14 mouse cellular contexts compared by ENCODE assay signal in genomic region chr17:12745761-12746160, GRCm38 (mm10). TPM values are rescaled to one million over a fixed set of nuclear protein-coding genes. Genes with fewer than 3 reads are reported as not detected.
DNase-seq lines count a peak whose midpoint lies in the region; ATAC-seq and TF ChIP-seq lines count a peak whose summit lies in the region.
"Had no signal": no experiment of that assay in that cellular context is flagged by ENCODE, and none has a peak within 500 bp of the region (broad histone marks: within the 10 kb centered on the region; RNA-seq: fewer than 3 reads in every experiment).

No protein-coding gene starts in this region.

- H3K27ac ChIP-seq in intestine, postnatal 0 days (ENCODE audit: low read depth, low read length) = peak overlapping the region; percentile 2; the same call in 1 of the 2 replicates
- no peak overlapping the region for H3K27ac ChIP-seq in intestine, embryonic 16.5 days (ENCODE audit: low read length)
- peak overlapping the region; percentile 30; the same call in 1 of the 2 replicates for H3K27ac ChIP-seq in liver, embryonic 16.5 days (ENCODE audit: low read length)
- H3K27ac ChIP-seq: hindbrain, embryonic 10.5 days; kidney, postnatal 0 days had no signal

- no peak for TF ChIP-seq CTCF in intestine, postnatal 0 days (IDR thresholded peaks at IDR 0.05; ENCODE audit: low read depth)

- WGBS in intestine, postnatal 0 days = 62% methylated on average over 4 of the region's 4 CpGs
- WGBS in intestine, embryonic 16.5 days = 76% methylated on average over 4 of the region's 4 CpGs
- 12% methylated on average over 4 of the region's 4 CpGs for WGBS in liver, embryonic 16.5 days (ENCODE audit: insufficient replicate concordance)

- H3K9me3 ChIP-seq in intestine, postnatal 0 days (ENCODE audit: control insufficient read depth) = no peaks in the 10 kb centered on the region
- H3K9me3 ChIP-seq in intestine, embryonic 16.5 days (ENCODE audit: control insufficient read depth, low read length) = peaks cover 19% of the 10 kb centered on the region
- H3K9me3 ChIP-seq in liver, embryonic 16.5 days (replicated peaks; ENCODE audit: control insufficient read depth, low read length) = peaks cover 6% of the 10 kb centered on the region; the same call in 1 of the 2 replicates

- peak; percentile 62 for DNase-seq in T-cell, adult 2 months (ENCODE audit: low spot score)
- peak; percentile 71 for DNase-seq in thymus, postnatal 14 days
- no peak for DNase-seq in embryo, embryonic 9.5 days (ENCODE audit: extremely low spot score)
- no peak for DNase-seq in urinary bladder, postnatal 14 days (ENCODE audit: low spot score)
- no peak for DNase-seq in ovary, adult 18-20 months (ENCODE audit: low spot score)
- DNase-seq: adrenal gland, postnatal 36 days; cerebellum, adult 2 months; lung, adult 2 months had no signal

- H3K4me1 ChIP-seq in intestine, postnatal 0 days (replicated peaks; ENCODE audit: control insufficient read depth, insufficient read depth, low read length) = no peaks in the 10 kb centered on the region
- peaks cover 31% of the 10 kb centered on the region for H3K4me1 ChIP-seq in intestine, embryonic 16.5 days (ENCODE audit: control insufficient read depth, insufficient read depth, low read length)
- H3K4me1 ChIP-seq in liver, embryonic 16.5 days (ENCODE audit: control insufficient read depth, low read depth, low read length) = peaks cover 42% of the 10 kb centered on the region

- H3K9ac ChIP-seq in intestine, postnatal 0 days (ENCODE audit: low read depth, low read length) = no peak overlapping the region
- H3K9ac ChIP-seq in intestine, embryonic 16.5 days (ENCODE audit: low read depth, low read length) = no peak overlapping the region
- H3K9ac ChIP-seq in liver, embryonic 16.5 days (ENCODE audit: low read depth, low read length) = no peak overlapping the region

- ATAC-seq in intestine, postnatal 0 days = no peak
- no peak for ATAC-seq in intestine, embryonic 16.5 days
- ATAC-seq in liver, embryonic 16.5 days (ENCODE audit: low read depth) = peak; percentile 71
- ATAC-seq: forebrain, embryonic 14.5 days had no signal

- peaks cover 27% of the 10 kb centered on the region for H3K36me3 ChIP-seq in intestine, postnatal 0 days (ENCODE audit: control insufficient read depth, insufficient read depth)
- H3K36me3 ChIP-seq in intestine, embryonic 16.5 days (ENCODE audit: control insufficient read depth, insufficient read depth, low read length) = peaks cover 47% of the 10 kb centered on the region
- peaks cover 25% of the 10 kb centered on the region for H3K36me3 ChIP-seq in liver, embryonic 16.5 days (ENCODE audit: control insufficient read depth, insufficient read depth)

- no peak overlapping the region for H3K4me2 ChIP-seq in intestine, postnatal 0 days (replicated peaks; ENCODE audit: low read depth)
- no peak overlapping the region for H3K4me2 ChIP-seq in intestine, embryonic 16.5 days (ENCODE audit: low read depth, low read length)
- no peak overlapping the region; the same call in 1 of the 2 replicates for H3K4me2 ChIP-seq in liver, embryonic 16.5 days (ENCODE audit: low read depth, low read length)

- H3K4me3 ChIP-seq in intestine, postnatal 0 days (ENCODE audit: low read depth, low read length) = no peak overlapping the region
- H3K4me3 ChIP-seq in intestine, embryonic 16.5 days (ENCODE audit: low read length) = no peak overlapping the region
- H3K4me3 ChIP-seq in liver, embryonic 16.5 days (ENCODE audit: low read depth, low read length) = no peak overlapping the region
- H3K4me3 ChIP-seq: hindbrain, embryonic 10.5 days had no signal

- no peaks in the 10 kb centered on the region for H3K27me3 ChIP-seq in intestine, postnatal 0 days (replicated peaks; ENCODE audit: control insufficient read depth, insufficient read depth, low read length)
- no peaks in the 10 kb centered on the region for H3K27me3 ChIP-seq in intestine, embryonic 16.5 days (replicated peaks; ENCODE audit: control insufficient read depth, insufficient read depth, low read length)
- no peaks in the 10 kb centered on the region for H3K27me3 ChIP-seq in liver, embryonic 16.5 days (ENCODE audit: control insufficient read depth, insufficient read depth, low read depth, low read length)

RNA-seq across cellular contexts. Expression of gene Igf2r, which starts 23.7 kb away (rescaled TPM):
- 25.1 and 28.7 TPM in 2 replicates for polyA plus RNA-seq in intestine, postnatal 0 days (2015; fragmentation: Nextera tagmentation; extraction: Ambion mirVana)
- 26.6 and 36.2 TPM in 2 replicates for polyA plus RNA-seq in intestine, embryonic 16.5 days (2015; fragmentation: Nextera tagmentation; extraction: Ambion mirVana)
- 15.3 and 17.7 TPM in 2 replicates for polyA plus RNA-seq in liver, embryonic 16.5 days (2015; fragmentation: Nextera tagmentation; extraction: Ambion mirVana)

Comparison
In these comparisons a context has a peak if more than half of its experiments do, and no peak if none do; other contexts are left out.
1. DNase-seq: peak in T-cell, adult 2 months (single experiment) and thymus, postnatal 14 days (single experiment); none in embryo, embryonic 9.5 days (single experiment), urinary bladder, postnatal 14 days (single experiment) and ovary, adult 18-20 months (single experiment).